Comparison of ENCODE assay signal across 21 mouse cellular contexts in genomic region chr17:56930026-56930425, GRCm38 (mm10). TPM values are rescaled to one million over a fixed set of nuclear protein-coding genes. Genes with fewer than 3 reads are reported as not detected.
DNase-seq lines count a peak whose midpoint lies in the region; ATAC-seq and TF ChIP-seq lines count a peak whose summit lies in the region.
"Had no signal": no experiment of that assay in that cellular context is flagged by ENCODE, and none has a peak within 500 bp of the region (broad histone marks: within the 10 kb centered on the region; RNA-seq: fewer than 3 reads in every experiment).

No protein-coding gene starts in this region.

- peak; percentile 70 for ATAC-seq in granulocyte monocyte progenitor cell, adult 5-6 weeks (replicated peaks; ENCODE audit: poor library complexity, severe bottlenecking)
- ATAC-seq: activated CD4-positive, CD25-positive, alpha-beta regulatory T cell, adult 4 months; midbrain, embryonic 15.5 days had no signal

- intact Hi-C loops in left cerebral cortex, postnatal 36 days (cut with DNase I), result no loop called here

- H3K27me3 ChIP-seq in myocyte (ENCODE audit: control insufficient read depth, insufficient read depth, insufficient read length), result no peaks in the 10 kb centered on the region
- H3K27me3 ChIP-seq: midbrain, embryonic 15.5 days; neural tube, embryonic 13.5 days; stomach, embryonic 15.5 days had no signal

- peaks cover 9% of the 10 kb centered on the region for H3K4me1 ChIP-seq in lung, adult 2 months (ENCODE audit: control insufficient read depth, insufficient read depth, low read length)

- no peak overlapping the region for H3K4me2 ChIP-seq in myocyte (ENCODE audit: low read depth)
- H3K4me2 ChIP-seq: lung, embryonic 14.5 days; midbrain, embryonic 15.5 days; neural tube, embryonic 13.5 days; stomach, embryonic 15.5 days had no signal

- DNase-seq in adrenal gland, adult 2 months, result peak; percentile 41
- DNase-seq in adrenal gland, postnatal 4 days (ENCODE audit: low spot score in 2 of 2), result no peak
- DNase-seq in lung, adult 2 months, result peak; percentile 11
- no peak for DNase-seq in lung, postnatal 10 days
- no peak for DNase-seq in T-cell, adult 2 months (ENCODE audit: low spot score)
- no peak for DNase-seq in left cerebral cortex, postnatal 36 days (ENCODE audit: low spot score in 2 of 2)
- DNase-seq: cerebellum, postnatal 25 days; heart, adult 18-20 months; heart, postnatal 36 days; kidney, adult 9 months; lung, embryonic 14.5 days; thymus, postnatal 4 days had no signal

- no peak overlapping the region for H3ac ChIP-seq in myocyte (ENCODE audit: control insufficient read depth, insufficient read length)

- no peak for TF ChIP-seq CTCF in lung, adult 2 months (IDR thresholded peaks at IDR 0.05; ENCODE audit: insufficient read depth, low read length)

- H3K4me3 ChIP-seq in lung, adult 2 months (replicated peaks; ENCODE audit: extremely low read depth, low read depth, low read length), result no peak overlapping the region
- H3K4me3 ChIP-seq in myocyte, result no peak overlapping the region
- H3K4me3 ChIP-seq: embryonic facial prominence, embryonic 10.5 days; midbrain, embryonic 15.5 days; neural tube, embryonic 13.5 days; stomach, embryonic 15.5 days had no signal

- H3K36me3 ChIP-seq in myocyte (ENCODE audit: control insufficient read depth, insufficient read depth), result no peaks in the 10 kb centered on the region
- H3K36me3 ChIP-seq: midbrain, embryonic 15.5 days had no signal

- H3K79me2 ChIP-seq in myocyte (ENCODE audit: control insufficient read depth, insufficient read depth), result peaks cover 62% of the 10 kb centered on the region

- 57% methylated on average over 8 of the region's 8 CpGs for WGBS in lung, adult 2 months

- no peak for TF ChIP-seq POLR2A in lung, adult 2 months (IDR thresholded peaks at IDR 0.05; ENCODE audit: borderline replicate concordance, extremely low read depth, low read depth, low read length)
- TF ChIP-seq POLR2A in myocyte (IDR thresholded peaks at IDR 0.05; ENCODE audit: insufficient read length, low read depth), result no peak

TF ChIP-seq in myocyte, 11 proteins besides CTCF, POLR2A, EP300 and RAD21:
- peak; percentile 72 for TF ChIP-seq CEBPB (IDR thresholded peaks at IDR 0.05; ENCODE audit: insufficient read depth, poor library complexity, severe bottlenecking)
- TF ChIP-seq TCF12 (IDR thresholded peaks at IDR 0.05; ENCODE audit: insufficient read depth, poor library complexity, severe bottlenecking), result no peak
- no peak for TF ChIP-seq POLR2AphosphoS2 (IDR thresholded peaks at IDR 0.05; ENCODE audit: insufficient read length, low read depth)

RNA-seq across cellular contexts. Expression of gene Mllt1, which starts 5.2 kb away (rescaled TPM):
- total RNA-seq in adrenal gland, adult 2 months (2021), result 10 to 100 TPM; 32.9 to 46.8 TPM
- 54.8 and 55.0 TPM in 2 replicates for polyA plus RNA-seq in adrenal gland, adult 2 months (2012; rRNA removed)
- 10 to 100 TPM; 34.4 to 38.9 TPM for total RNA-seq in adrenal gland, postnatal 4 days (2021)
- 58.2 and 59.4 TPM in 2 replicates for polyA plus RNA-seq in lung, adult 2 months (2012; rRNA removed)
- total RNA-seq in granulocyte monocyte progenitor cell, adult 5-6 weeks (2014; fragmentation: Nextera tagmentation), result 20.6 and 26.9 TPM in 2 replicates
- total RNA-seq in granulocyte monocyte progenitor cell, adult 5-6 weeks (2017), result 16.6 and 17.0 TPM in 2 replicates
- polyA plus RNA-seq in myocyte (2012; fragmentation: generic; extraction: Trizol), result 28.5 TPM
- 10 to 100 TPM; 69.3 to 82.4 TPM for total RNA-seq in left cerebral cortex, postnatal 36 days (2021)

RNA-seq across cellular contexts. Expression of gene Acer1, which starts 51.9 kb away (rescaled TPM):
- total RNA-seq in adrenal gland, adult 2 months (2021), result under 1 TPM in 1 of 2 experiments, not detected in 1; 0.23 TPM
- 0.42 and 0.51 TPM in 2 replicates for polyA plus RNA-seq in adrenal gland, adult 2 months (2012; rRNA removed)
- under 1 TPM; 0.17 to 0.28 TPM for total RNA-seq in adrenal gland, postnatal 4 days (2021)
- polyA plus RNA-seq in lung, adult 2 months (2012; rRNA removed), result 0.25 and 6.2 TPM in 2 replicates
- not detected in 2 replicates for total RNA-seq in granulocyte monocyte progenitor cell, adult 5-6 weeks (2014; fragmentation: Nextera tagmentation)
- total RNA-seq in granulocyte monocyte progenitor cell, adult 5-6 weeks (2017), result not detected in 2 replicates
- polyA plus RNA-seq in myocyte (2012; fragmentation: generic; extraction: Trizol), result not detected
- not detected for total RNA-seq in left cerebral cortex, postnatal 36 days (2021)
- total RNA-seq: heart, adult 18-20 months; heart, postnatal 36 days; layer of hippocampus, adult 8-10 months had no signal
- polyA plus RNA-seq: activated CD4-positive, CD25-positive, alpha-beta regulatory T cell, adult 4 months; embryonic facial prominence, embryonic 10.5 days; frontal cortex, adult 2 months; lung, embryonic 14.5 days; midbrain, embryonic 15.5 days; neural tube, embryonic 13.5 days had no signal

RNA-seq across cellular contexts. Expression of gene 1700061G19Rik, which starts 54.7 kb away (rescaled TPM):
- 1 to 10 TPM; 2.7 to 5.1 TPM for total RNA-seq in adrenal gland, adult 2 months (2021)
- 0.07 and 0.13 TPM in 2 replicates for polyA plus RNA-seq in adrenal gland, adult 2 months (2012; rRNA removed)
- total RNA-seq in adrenal gland, postnatal 4 days (2021), result 1 to 10 TPM; 1.1 to 2.7 TPM
- polyA plus RNA-seq in lung, adult 2 months (2012; rRNA removed), result 0.11 and 0.19 TPM in 2 replicates
- total RNA-seq in granulocyte monocyte progenitor cell, adult 5-6 weeks (2014; fragmentation: Nextera tagmentation), result 0.47 TPM in 1 of 2 replicates, not detected in the other
- 0.17 TPM in 1 of 2 replicates, not detected in the other for total RNA-seq in granulocyte monocyte progenitor cell, adult 5-6 weeks (2017)
- polyA plus RNA-seq in myocyte (2012; fragmentation: generic; extraction: Trizol), result 0.01 TPM
- under 1 TPM in 1 of 2 experiments, not detected in 1; 0.14 TPM for total RNA-seq in left cerebral cortex, postnatal 36 days (2021)
- total RNA-seq: heart, adult 18-20 months; heart, postnatal 36 days had no signal

RNA-seq across cellular contexts. Expression of gene Acsbg2, which starts 55.8 kb away (rescaled TPM):
- under 1 TPM; 0.20 to 0.59 TPM for total RNA-seq in adrenal gland, adult 2 months (2021)
- polyA plus RNA-seq in adrenal gland, adult 2 months (2012; rRNA removed), result 0.09 and 0.11 TPM in 2 replicates
- under 1 TPM in 1 of 2 experiments, not detected in 1; 0.25 TPM for total RNA-seq in adrenal gland, postnatal 4 days (2021)
- polyA plus RNA-seq in lung, adult 2 months (2012; rRNA removed), result not detected in 2 replicates
- not detected in 2 replicates for total RNA-seq in granulocyte monocyte progenitor cell, adult 5-6 weeks (2014; fragmentation: Nextera tagmentation)
- total RNA-seq in granulocyte monocyte progenitor cell, adult 5-6 weeks (2017), result not detected in 2 replicates
- polyA plus RNA-seq in myocyte (2012; fragmentation: generic; extraction: Trizol), result not detected
- total RNA-seq in left cerebral cortex, postnatal 36 days (2021), result not detected
- total RNA-seq: heart, adult 18-20 months; heart, postnatal 36 days; layer of hippocampus, adult 8-10 months had no signal
- polyA plus RNA-seq: embryonic facial prominence, embryonic 10.5 days; lung, embryonic 14.5 days; midbrain, embryonic 15.5 days; neural tube, embryonic 13.5 days; stomach, embryonic 15.5 days had no signal

Comparison
In these comparisons a context has a peak if more than half of its experiments do, and no peak if none do; other contexts are left out.
1. DNase-seq: peak in adrenal gland, adult 2 months (single experiment) and lung, adult 2 months (single experiment); none in adrenal gland, postnatal 4 days (0 of 2), lung, postnatal 10 days (single experiment), T-cell, adult 2 months (single experiment) and left cerebral cortex, postnatal 36 days (0 of 2).